Mouse (Mus musculus) lung, embryonic 14.5 days (tissue): ENCODE measurements at regions not wholly inside any gene's neighbourhood (a gene's known extent, or its start where the extent isn't known, plus 50 kb on each side); places are given as distances from the start of the nearest gene placed in this dataset.
A peak's percentile ranks its signal among the peaks of the same experiment; 100 is the strongest.

ENCODE experiments used
- ATAC-seq: fragments of 200-750 bp; cut with Nextera tagmentation; 2 replicates; pipeline ENCODE4 v1.8.0; 2017; ENCODE audit warnings: mild to moderate bottlenecking, moderate TSS enrichment, moderate library complexity; ENCODE audit not compliant: insufficient read depth
- DNase-seq: peaks from one replicate; pipeline ENCODE4 v3.0.0-alpha.2; 2015
- H3K27ac ChIP-seq: fragments of 300-500 bp; sonication (generic); 2 replicates; pipeline ENCODE4 v1.5.1; 2014; ENCODE audit warnings: low read depth, mild to moderate bottlenecking, moderate library complexity
- H3K27me3 ChIP-seq: fragments of 300-500 bp; sonication (generic); 2 replicates; pipeline ENCODE4 v1.6.1; 2014; ENCODE audit warnings: low read length, control low read depth; ENCODE audit not compliant: insufficient read depth
- H3K36me3 ChIP-seq: fragments of 300-500 bp; sonication (generic); 2 replicates; pipeline ENCODE4 v1.6.1; 2014; ENCODE audit warnings: control low read depth; ENCODE audit not compliant: insufficient read depth
- H3K4me1 ChIP-seq: fragments of 300-500 bp; sonication (generic); 2 replicates; pipeline ENCODE4 v1.6.1; 2014; ENCODE audit warnings: antibody characterized with exemption, control low read depth; ENCODE audit not compliant: insufficient read depth
- H3K4me2 ChIP-seq: fragments of 300-500 bp; sonication (generic); 2 replicates; pipeline ENCODE4 v1.6.1; 2014; ENCODE audit warnings: mild to moderate bottlenecking
- H3K4me3 ChIP-seq: fragments of 300-500 bp; sonication (generic); 2 replicates; pipeline ENCODE4 v1.5.1; 2014; ENCODE audit warnings: low read depth, low read length
- H3K9ac ChIP-seq: fragments of 300-500 bp; sonication (generic); 2 replicates; pipeline ENCODE4 v1.6.1; 2014
- H3K9me3 ChIP-seq: fragments of 300-500 bp; sonication (generic); 2 replicates; pipeline ENCODE4 v1.6.1; 2016; ENCODE audit warnings: low read depth, low read length, control low read depth
- CTCF ChIP-seq: IDR thresholded peaks from 2 replicates; pipeline ENCODE4 v1.5.1; 2016; ENCODE audit warnings: antibody characterized with exemption, low read depth
- WGBS: fragments of 180-500 bp; shearing (Covaris S2); extraction: QIAGEN DNeasy Blood & Tissue Kit; methylation state at CpG from one replicate; pipeline ENCODE4 v1.1.7; 2014; 5-methylcytosine and 5-hydroxymethylcytosine counted together

- no peak for DNase-seq
- ATAC-seq, result no peak
- H3K9ac ChIP-seq, result no peak overlapping the region
- no peaks in the 10 kb centered on the region for H3K9me3 ChIP-seq
- H3K36me3 ChIP-seq, result no peaks in the 10 kb centered on the region
- no peak overlapping the region for H3K4me2 ChIP-seq
- no peak overlapping the region for H3K27ac ChIP-seq
- 86% methylated on average over 10 of the region's 10 CpGs for WGBS
- no peak for TF ChIP-seq CTCF
- H3K27me3 ChIP-seq, result no peaks in the 10 kb centered on the region
- H3K4me1 ChIP-seq, result no peaks in the 10 kb centered on the region
- no peak overlapping the region for H3K4me3 ChIP-seq
Observed at GRCm38 (mm10) chr17:87559641-87560040, 76.1 kb upstream of the Epcam start.

GRCm38 (mm10) chr17:87560923-87561322, 74.9 kb upstream of the Epcam start:
- DNase-seq, result no peak
- H3K36me3 ChIP-seq, result no peaks in the 10 kb centered on the region
- WGBS, result 73% methylated on average over 7 of the region's 7 CpGs

GRCm38 (mm10) chr17:87563375-87563774, 72.4 kb upstream of the Epcam start:
- Histone ChIP-seq H3K4me3 (no peak overlapping the region), H3K36me3 (no peaks in the 10 kb centered on the region), H3K27ac (no peak overlapping the region), H3K27me3 (no peaks in the 10 kb centered on the region), H3K9ac (no peak overlapping the region), H3K9me3 (no peaks in the 10 kb centered on the region), H3K4me2 (no peak overlapping the region), H3K4me1 (no peaks in the 10 kb centered on the region)
- DNase-seq, result no peak
- no peak for TF ChIP-seq CTCF
- 57% methylated on average over 5 of the region's 5 CpGs for WGBS
- no peak for ATAC-seq

More at GRCm38 (mm10) chr17:87560923-87561322, 74.9 kb upstream of the Epcam start:
- Histone ChIP-seq H3K4me2 (no peak overlapping the region), H3K9ac (no peak overlapping the region), H3K9me3 (no peaks in the 10 kb centered on the region), H3K4me1 (no peaks in the 10 kb centered on the region), H3K27ac (no peak overlapping the region), H3K27me3 (no peaks in the 10 kb centered on the region), H3K4me3 (no peak overlapping the region)
- no peak for TF ChIP-seq CTCF
- no peak for ATAC-seq

GRCm38 (mm10) chr17:87565631-87566030, 70.1 kb upstream of the Epcam start:
- DNase-seq (no peak), ATAC-seq (no peak)
- H3K4me1 ChIP-seq, result no peaks in the 10 kb centered on the region; the same call in 1 of the 2 replicates
- no peak overlapping the region for H3K27ac ChIP-seq
- H3K4me3 ChIP-seq, result no peak overlapping the region
- no peak overlapping the region for H3K9ac ChIP-seq
- no peak overlapping the region for H3K4me2 ChIP-seq
- no peak for TF ChIP-seq CTCF
- H3K27me3 ChIP-seq, result no peaks in the 10 kb centered on the region
- 70% methylated on average over 4 of the region's 4 CpGs for WGBS
- H3K36me3 ChIP-seq, result no peaks in the 10 kb centered on the region
- no peaks in the 10 kb centered on the region for H3K9me3 ChIP-seq

- Histone ChIP-seq H3K27ac (no peak overlapping the region), H3K36me3 (no peaks in the 10 kb centered on the region), H3K4me3 (no peak overlapping the region), H3K4me1 (no peaks in the 10 kb centered on the region; the same call in none of the 2 replicates), H3K4me2 (no peak overlapping the region), H3K9me3 (no peaks in the 10 kb centered on the region), H3K9ac (no peak overlapping the region), H3K27me3 (no peaks in the 10 kb centered on the region)
- ATAC-seq (no peak), DNase-seq (no peak)
- no peak for TF ChIP-seq CTCF
- 58% methylated on average over 3 of the region's 3 CpGs for WGBS
Observed at GRCm38 (mm10) chr17:87566296-87566695, 69.5 kb upstream of the Epcam start.

- no peak overlapping the region for H3K4me3 ChIP-seq
- H3K4me2 ChIP-seq, result no peak overlapping the region
- WGBS, result 27% methylated on average over 9 of the region's 9 CpGs
- no peaks in the 10 kb centered on the region for H3K36me3 ChIP-seq
- H3K4me1 ChIP-seq, result no peaks in the 10 kb centered on the region; the same call in none of the 2 replicates
- no peaks in the 10 kb centered on the region for H3K9me3 ChIP-seq
- DNase-seq (peak; percentile 21), ATAC-seq (no peak)
- no peak overlapping the region for H3K9ac ChIP-seq
- TF ChIP-seq CTCF, result no peak
- no peak overlapping the region for H3K27ac ChIP-seq
- no peaks in the 10 kb centered on the region for H3K27me3 ChIP-seq
Observed at GRCm38 (mm10) chr17:87566996-87567395, 68.8 kb upstream of the Epcam start.

GRCm38 (mm10) chr17:87567475-87567874, 68.3 kb upstream of the Epcam start:
- Histone ChIP-seq H3K27ac (no peak overlapping the region), H3K36me3 (no peaks in the 10 kb centered on the region), H3K4me2 (no peak overlapping the region), H3K27me3 (no peaks in the 10 kb centered on the region), H3K9ac (no peak overlapping the region), H3K4me3 (no peak overlapping the region), H3K4me1 (no peaks in the 10 kb centered on the region; the same call in none of the 2 replicates), H3K9me3 (no peaks in the 10 kb centered on the region)
- no peak for TF ChIP-seq CTCF
- no peak for ATAC-seq
- 12% methylated on average over 2 of the region's 2 CpGs for WGBS
- DNase-seq, result no peak

GRCm38 (mm10) chr17:87569981-87570380, 65.8 kb upstream of the Epcam start:
- no peak overlapping the region for H3K4me3 ChIP-seq
- TF ChIP-seq CTCF, result no peak
- H3K4me2 ChIP-seq, result no peak overlapping the region
- no peaks in the 10 kb centered on the region for H3K27me3 ChIP-seq
- no peak for ATAC-seq
- no peaks in the 10 kb centered on the region for H3K9me3 ChIP-seq
- no peak for DNase-seq
- 57% methylated on average over 9 of the region's 9 CpGs for WGBS
- no peak overlapping the region for H3K27ac ChIP-seq
- no peak overlapping the region for H3K9ac ChIP-seq
- H3K4me1 ChIP-seq, result no peaks in the 10 kb centered on the region; the same call in none of the 2 replicates
- H3K36me3 ChIP-seq, result no peaks in the 10 kb centered on the region
